Mouse (Mus musculus) regulatory T cell (primary cell): ENCODE data around the gene Adh1.

Experiments used
- in situ Hi-C: fragments of 300-600 bp; cut with MboI, MseI; formaldehyde crosslinking; loops from one replicate; pipeline ENCODE4 v1.15.1; 2025; ENCODE audit warnings: high pct_unique_total_duplicates

The Adh1 gene

DNA sequence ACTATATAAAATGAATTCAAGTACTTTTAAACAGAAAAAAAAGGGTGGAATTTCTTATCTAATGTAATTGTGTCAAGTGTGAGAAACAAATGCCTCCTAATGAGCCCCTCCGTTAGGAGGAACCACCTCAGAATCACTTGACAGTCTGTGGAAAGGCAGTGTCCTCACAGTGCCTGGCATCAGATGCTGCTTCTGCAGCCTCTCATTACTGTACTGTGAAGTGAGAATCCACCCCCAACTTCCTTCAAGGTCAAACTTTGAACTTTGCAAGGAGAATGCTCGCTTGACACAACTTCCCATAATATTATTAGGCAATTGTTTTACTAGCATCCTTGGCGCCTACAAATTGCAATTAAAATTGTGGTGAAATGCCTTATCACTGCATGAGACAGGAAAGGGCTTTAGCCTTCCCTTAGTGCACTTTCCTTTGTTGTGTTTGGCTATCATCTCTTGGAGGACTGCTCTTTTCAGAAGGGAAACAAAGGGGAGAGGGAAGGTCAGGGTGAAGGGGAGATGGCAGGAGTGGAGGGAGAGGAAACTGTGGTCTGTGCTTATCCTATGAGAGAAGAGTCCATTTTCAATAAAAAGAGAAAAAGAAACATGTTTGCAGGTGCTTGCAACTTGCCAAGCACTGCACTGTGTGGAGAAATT lies 75.4 kb downstream of the Adh1 start:
- in situ Hi-C loops, result loop anchor here (5.0 kb wide), 1 partner anchor 76 kb away; no protein-coding TSS in a partner anchor
